Mouse (Mus musculus) liver, embryonic 14.5 days (tissue): ENCODE results near the gene 4933405L10Rik. TPM values are rescaled to one million over a fixed set of nuclear protein-coding genes. Genes with fewer than 3 reads are reported as not detected.

Experiments used
- ATAC-seq: fragments of 200-750 bp; cut with Nextera tagmentation; 2 replicates; pipeline ENCODE4 v1.8.0; 2017; ENCODE audit warnings: moderate number of reproducible peaks, mild to moderate bottlenecking, moderate library complexity; ENCODE audit not compliant: insufficient read depth
- DNase-seq, 3 experiments: peaks; one replicate each; pipeline ENCODE4 v3.0.0-alpha.2; 2012 to 2013; ENCODE audit warnings: low read depth in 3 of 3, low spot score in 3 of 3
- H3K27ac ChIP-seq: fragments of 300-500 bp; sonication (generic); 2 replicates; pipeline ENCODE4 v1.5.1; 2014; ENCODE audit warnings: moderate library complexity, mild to moderate bottlenecking, control low read depth, inconsistent platforms
- H3K27me3 ChIP-seq: fragments of 300-500 bp; sonication (generic); 2 replicates; pipeline ENCODE4 v1.6.1; 2014; ENCODE audit warnings: mild to moderate bottlenecking, low read length, moderate library complexity; ENCODE audit not compliant: control insufficient read depth, insufficient read depth
- H3K36me3 ChIP-seq: fragments of 300-500 bp; sonication (generic); replicated peaks from 2 replicates; pipeline ENCODE4 v1.6.1; 2014; ENCODE audit warnings: low read depth; ENCODE audit not compliant: control insufficient read depth, insufficient read depth
- H3K4me1 ChIP-seq, 2 experiments: fragments of 200-500 bp in 1 of 2; fragments of 300-500 bp in 1 of 2; sonication (generic) in 1 of 2; replicated peaks; 2 replicates each; pipeline ENCODE4 v1.6.1; 2012 to 2014; ENCODE audit warnings: antibody characterized with exemption in 1 of 2, inconsistent platforms in 1 of 2, low read length in 1 of 2; ENCODE audit not compliant: control insufficient read depth in 2 of 2, insufficient read depth in 2 of 2
- H3K4me2 ChIP-seq: fragments of 300-500 bp; sonication (generic); 2 replicates; pipeline ENCODE4 v1.6.1; 2014; ENCODE audit warnings: low read depth, mild to moderate bottlenecking, control low read depth, moderate library complexity
- H3K4me3 ChIP-seq, 2 experiments: fragments of 200-500 bp in 1 of 2; fragments of 300-500 bp in 1 of 2; sonication (generic) in 1 of 2; 2 replicates each; pipeline ENCODE4 v1.5.1; 2012 to 2014; ENCODE audit warnings: low read depth in 2 of 2, low read length in 2 of 2, mild to moderate bottlenecking in 2 of 2, control low read depth in 1 of 2, inconsistent platforms in 1 of 2, moderate library complexity in 1 of 2; ENCODE audit not compliant: insufficient read depth in 1 of 2
- H3K9ac ChIP-seq: fragments of 300-500 bp; sonication (generic); replicated peaks from 2 replicates; pipeline ENCODE4 v1.6.1; 2014; ENCODE audit warnings: mild to moderate bottlenecking, control low read depth, moderate library complexity
- H3K9me3 ChIP-seq: fragments of 300-500 bp; sonication (generic); 2 replicates; pipeline ENCODE4 v1.6.1; 2016; ENCODE audit warnings: low read length, mixed read lengths; ENCODE audit not compliant: control insufficient read depth
- CTCF ChIP-seq: IDR thresholded peaks from 2 replicates; pipeline ENCODE4 v1.5.1; 2016; ENCODE audit warnings: antibody characterized with exemption, low read depth, control low read depth
- EP300 ChIP-seq: IDR thresholded peaks from 2 replicates; pipeline ENCODE4 v1.6.1; 2016; ENCODE audit warnings: antibody characterized with exemption, low read depth
- whole genome bisulfite sequencing: fragments of 180-500 bp; shearing (Covaris S2); extraction: QIAGEN DNeasy Blood & Tissue Kit; methylation state at CpG from one replicate; pipeline ENCODE4 v1.1.7; 2014; ENCODE audit not compliant: insufficient replicate concordance; 5-methylcytosine and 5-hydroxymethylcytosine counted together
- polyA plus RNA-seq, 2 experiments: library from polyadenylated mRNA; depleted of rRNA in 1 of 2; stranded (reverse) in 1 of 2; unstranded in 1 of 2; fragments of >200 nt; fragmentation: Nextera tagmentation in 1 of 2; extraction: Ambion mirVana in 1 of 2; gene quantifications; 2 replicates each; pipeline versions ENCODE4 v1.2.1 to v1.2.3; 2012 to 2014

Gene 4933405L10Rik
- polyA plus RNA-seq, 2 experiments = not detected

DNA sequence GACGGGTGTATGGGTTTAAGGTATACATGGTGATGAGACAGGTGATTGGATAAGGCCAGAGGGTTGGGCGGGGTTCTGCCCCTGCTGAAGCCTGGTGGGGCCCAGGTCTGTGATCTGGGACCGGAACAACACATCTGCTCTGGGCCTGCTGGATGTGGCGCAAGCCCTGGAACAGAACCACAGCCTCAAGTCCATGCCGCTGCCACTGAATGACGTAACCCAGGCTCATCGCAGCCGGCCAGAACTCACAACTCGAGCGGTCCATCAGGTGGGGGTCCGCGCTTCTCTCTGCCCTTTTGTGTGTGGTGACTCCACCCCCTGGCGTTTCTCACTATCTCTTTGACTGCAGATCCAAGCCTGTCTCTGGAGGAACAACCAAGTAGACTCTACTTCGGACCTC, 16.5 kb upstream of the 4933405L10Rik start:
- WGBS = 73% methylated on average over 14 of the region's 14 CpGs
- H3K9me3 ChIP-seq = no peaks in the 10 kb centered on the region
- H3K4me1 ChIP-seq = peaks cover 0 to 3% of the 10 kb centered on the region in 2 experiments; a peak in 3 of 4 replicates
- H3K4me3 ChIP-seq = no peak overlapping the region
- no peak overlapping the region for H3K27ac ChIP-seq
- no peak overlapping the region for H3K4me2 ChIP-seq
- no peak for DNase-seq
- no peaks in the 10 kb centered on the region for H3K27me3 ChIP-seq
- no peak overlapping the region for H3K9ac ChIP-seq
- TF ChIP-seq EP300 (no peak), CTCF (no peak)
- H3K36me3 ChIP-seq = no peaks in the 10 kb centered on the region
- ATAC-seq = no peak

DNA sequence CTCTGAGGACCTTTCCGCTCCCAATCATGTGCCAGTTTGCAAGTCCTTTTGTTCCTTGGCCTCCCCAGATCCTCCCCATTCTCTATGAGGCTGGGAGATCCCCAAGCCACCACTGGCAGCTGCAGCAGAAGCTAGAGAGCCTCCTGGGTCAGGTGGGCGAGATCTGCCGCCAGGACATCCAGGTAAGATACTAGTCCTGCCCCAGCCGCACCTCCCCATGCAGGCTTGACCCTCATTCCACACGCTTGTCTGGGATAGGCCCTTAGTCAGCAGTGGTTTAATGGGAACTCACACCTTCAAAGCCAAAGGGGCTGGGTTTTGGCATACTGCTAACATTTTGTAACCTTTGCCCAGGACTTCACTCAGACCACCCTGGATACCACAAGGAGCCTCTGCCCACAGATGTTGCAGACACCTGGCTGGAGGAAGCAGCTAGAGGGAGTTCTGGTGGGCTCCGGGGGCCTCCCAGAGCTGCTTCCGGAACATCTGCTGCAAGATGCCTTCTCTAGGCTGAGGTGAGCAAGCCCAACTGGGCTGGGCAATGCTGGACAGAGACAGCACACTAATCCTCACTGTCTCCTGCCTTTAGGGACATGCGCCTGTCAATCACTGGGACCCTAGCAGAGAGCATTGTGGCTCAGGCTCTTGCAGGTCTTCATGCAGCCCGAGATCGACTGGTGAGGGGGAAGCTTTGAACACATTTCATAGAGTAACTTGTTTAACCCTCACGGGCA, 14.8 kb upstream of the 4933405L10Rik start:
- DNase-seq = no peak
- no peak overlapping the region for H3K27ac ChIP-seq
- H3K4me1 ChIP-seq = peaks cover 0 to 5% of the 10 kb centered on the region in 2 experiments; a peak in 3 of 4 replicates
- no peaks in the 10 kb centered on the region for H3K27me3 ChIP-seq
- no peak for ATAC-seq
- WGBS = 73% methylated on average over 11 of the region's 11 CpGs
- no peak for TF ChIP-seq EP300
- no peak for TF ChIP-seq CTCF
- H3K4me2 ChIP-seq = no peak overlapping the region
- no peaks in the 10 kb centered on the region for H3K9me3 ChIP-seq
- H3K9ac ChIP-seq = no peak overlapping the region
- H3K36me3 ChIP-seq = no peaks in the 10 kb centered on the region
- H3K4me3 ChIP-seq = no peak overlapping the region

DNA sequence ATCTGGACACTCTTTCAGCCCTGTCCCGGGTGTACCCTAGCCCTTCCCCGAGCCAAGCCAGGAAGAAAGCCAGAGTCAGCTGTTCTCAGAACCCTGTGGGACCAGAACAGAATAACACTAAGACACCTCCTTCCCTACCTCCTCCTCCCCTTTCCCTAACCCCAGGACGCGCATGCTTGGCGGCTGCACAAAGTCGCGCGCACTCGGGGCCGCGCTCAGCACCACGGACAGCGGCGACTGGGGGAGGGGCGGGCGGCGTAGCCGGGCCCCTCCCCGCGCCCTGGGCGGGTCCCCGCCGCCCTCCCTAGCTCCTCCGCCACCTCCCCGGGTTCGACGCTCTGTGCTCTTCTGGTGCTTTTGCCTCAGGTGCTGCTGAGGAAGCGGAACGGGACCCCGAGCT, 13.8 kb upstream of the 4933405L10Rik start:
- H3K9ac ChIP-seq = no peak overlapping the region
- peak in 1 of 3 experiments; percentile 29 for DNase-seq
- peak overlapping the region; percentile 10 to 19; a peak in 3 of 4 replicates for H3K4me3 ChIP-seq
- 6% methylated on average over 30 of the region's 30 CpGs for WGBS
- peak; percentile 43 for ATAC-seq
- no peak for TF ChIP-seq CTCF
- no peak for TF ChIP-seq EP300
- H3K27ac ChIP-seq = no peak overlapping the region
- H3K4me1 ChIP-seq = peaks cover 0 to 5% of the 10 kb centered on the region in 2 experiments; a peak in 3 of 4 replicates
- H3K27me3 ChIP-seq = no peaks in the 10 kb centered on the region
- H3K36me3 ChIP-seq = no peaks in the 10 kb centered on the region; the same call in 1 of the 2 replicates
- H3K9me3 ChIP-seq = no peaks in the 10 kb centered on the region
- H3K4me2 ChIP-seq = peak overlapping the region; percentile 55

DNA sequence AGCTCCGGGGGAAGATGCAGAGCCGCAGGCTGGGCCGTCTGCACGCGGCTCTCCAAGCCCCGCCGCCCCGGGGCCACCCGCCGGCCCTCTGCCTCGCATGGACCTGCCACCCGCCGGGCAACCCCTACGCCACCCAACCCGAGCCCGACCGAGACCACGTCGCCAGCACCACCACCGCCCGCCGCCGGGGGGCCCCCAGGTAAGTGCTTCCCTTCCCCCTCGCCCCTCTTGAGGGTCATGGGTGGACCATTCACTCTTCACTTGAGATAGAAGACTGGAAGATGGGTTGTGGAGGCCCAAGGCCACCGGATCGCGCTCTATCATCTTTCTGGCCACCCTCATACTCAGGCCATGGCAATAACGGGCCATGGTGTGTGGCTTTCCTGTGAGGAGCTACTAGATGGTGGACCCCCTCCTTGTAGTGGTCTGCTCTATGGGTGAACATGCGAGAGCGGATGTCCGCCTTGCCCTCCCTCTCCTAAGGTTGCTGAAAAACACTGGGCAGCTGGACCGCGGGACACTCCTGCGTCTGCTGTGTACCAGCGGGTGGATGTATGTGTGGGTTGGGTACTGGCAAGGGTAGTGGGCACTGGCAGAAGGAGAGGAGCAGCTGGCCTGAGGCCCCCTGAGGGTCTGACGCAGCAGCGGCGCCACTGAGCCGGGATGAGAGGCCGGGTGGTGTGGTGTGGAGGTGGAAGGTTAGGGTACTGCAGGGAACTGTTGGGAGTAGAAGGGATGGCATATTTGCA, 13.2 kb upstream of the 4933405L10Rik start:
- Histone ChIP-seq H3K27me3 (no peaks in the 10 kb centered on the region), H3K27ac (no peak overlapping the region), H3K4me3 (peak overlapping the region; percentile 10 to 19; a peak in 3 of 4 replicates), H3K9ac (no peak overlapping the region), H3K4me2 (peak overlapping the region; percentile 55), H3K9me3 (no peaks in the 10 kb centered on the region), H3K4me1 (peaks cover 0 to 5% of the 10 kb centered on the region in 2 experiments; a peak in 3 of 4 replicates), H3K36me3 (no peaks in the 10 kb centered on the region; the same call in 1 of the 2 replicates)
- TF ChIP-seq CTCF (0 out of 2 replicates have a peak, but pooled peaks have one; percentile 13), EP300 (no peak)
- no peak for DNase-seq
- WGBS = 29% methylated on average over 40 of the region's 40 CpGs
- ATAC-seq = no peak
